Mouse (Mus musculus): ENCODE results near the gene Taf3. TPM values are rescaled to one million over a fixed set of nuclear protein-coding genes. Genes with fewer than 3 reads are reported as not detected.

Taf3 gene
- 10 to 100 TPM; 15.1 to 20.9 TPM for polyA plus RNA-seq (2017; shearing (Covaris generic))

DNA sequence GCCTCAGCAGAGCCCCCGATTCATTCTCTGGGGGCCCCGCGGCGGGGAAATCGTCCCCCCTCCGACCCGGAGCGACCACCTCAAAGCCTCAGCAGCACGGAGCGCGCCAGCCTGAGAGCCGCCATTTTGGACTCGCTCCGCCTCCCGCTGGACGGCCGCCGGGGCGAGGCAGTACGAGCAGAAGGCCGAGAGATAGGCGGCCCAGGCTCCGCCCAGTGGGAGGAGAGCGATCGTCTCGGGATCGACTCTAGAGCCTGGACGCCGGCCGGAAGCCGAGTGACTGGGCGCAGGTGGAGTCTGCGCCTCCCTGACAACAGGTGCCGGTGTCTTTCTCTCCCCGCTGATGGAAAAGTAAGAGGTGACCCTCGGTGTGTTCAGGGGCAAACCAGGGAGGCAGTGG lies at the start of gene Taf3:
Gene Taf3 (minus strand): TSS at position 136 of the 400 bp plus-strand sequence.

GRCm38 (mm10) chr2:10080310-10081010 lies 32.1 kb upstream of the Taf3 start, which contains the start of the genes Atp5c1 and Kin:
TSS of gene Atp5c1 (minus strand) at chr2:10080510.
TSS of gene Kin (plus strand) at chr2:10080593.

GRCm38 (mm10) chr2:9889651-9890183 lies 158.7 kb downstream of the Taf3 start, which contains the start of gene Gata3:
TSS of gene Gata3 (minus strand) at chr2:9890034.

DNA sequence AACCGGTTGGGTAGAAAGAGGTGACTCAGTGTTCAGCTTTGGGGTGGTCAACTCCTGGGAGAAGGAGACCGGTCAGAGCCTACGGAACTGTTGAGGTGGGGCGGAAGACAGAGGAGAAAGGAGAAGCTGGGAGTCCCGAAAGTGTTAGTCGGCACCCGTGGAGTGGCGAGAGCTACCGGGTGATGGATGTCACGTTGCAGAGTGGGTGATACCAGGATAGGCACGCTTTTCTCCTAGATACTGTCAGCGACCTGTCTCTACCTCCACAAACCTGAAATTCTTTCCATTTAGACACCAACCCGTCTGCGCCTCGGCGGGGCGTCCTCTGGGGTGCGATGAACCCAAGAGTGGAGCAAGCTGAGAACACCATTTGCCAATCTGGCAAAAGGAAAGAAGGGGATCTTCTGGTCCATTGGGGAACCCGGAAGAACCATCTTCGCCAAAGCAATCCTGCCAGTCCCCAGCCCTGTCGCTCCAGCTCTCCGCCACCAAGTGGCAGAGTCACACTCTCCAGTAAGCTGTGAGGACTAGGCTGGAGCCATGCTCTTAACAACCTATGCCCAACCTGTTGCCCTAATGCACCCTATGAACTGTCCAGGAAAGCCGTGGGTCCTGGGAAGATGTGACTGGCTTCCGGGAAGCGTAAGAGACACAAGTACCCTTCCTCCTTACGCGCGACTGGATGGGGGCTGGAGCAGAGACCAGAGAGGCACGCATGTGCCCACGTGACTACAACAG lies 159.3 kb downstream of the Taf3 start, which contains the start of gene 9230102O04Rik:
Gene 9230102O04Rik (minus strand): TSS at position 628 of the 738 bp plus-strand sequence.

DNA sequence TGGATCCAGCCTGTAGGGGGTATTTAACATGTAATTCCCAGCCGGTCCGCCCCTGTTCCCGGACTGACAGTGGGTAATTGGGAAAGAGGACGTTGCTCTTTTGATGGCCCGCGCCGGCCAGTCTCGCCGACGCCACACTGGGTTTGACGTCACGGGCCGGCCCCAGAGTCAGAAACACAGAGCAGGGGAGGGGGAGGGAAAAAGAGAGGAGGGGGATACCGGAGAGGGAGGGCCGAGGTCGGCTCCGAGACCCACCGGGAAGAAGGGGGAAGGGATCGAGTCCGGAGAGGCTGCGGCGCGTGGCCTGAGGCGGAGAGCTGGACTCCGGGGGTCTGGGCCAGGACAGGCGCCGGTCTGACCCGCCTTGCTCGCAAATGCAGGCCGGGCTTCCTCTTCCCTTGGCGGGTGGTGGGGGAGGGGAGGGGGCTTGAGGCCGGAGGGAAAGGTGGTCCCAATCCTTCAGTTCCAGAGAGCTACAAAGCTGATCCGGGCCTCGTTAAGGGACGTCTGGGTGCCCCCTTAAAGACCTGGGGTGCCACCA lies 167.3 kb downstream of the Taf3 start, which contains the start of gene 4930412O13Rik:
Gene 4930412O13Rik (plus strand): TSS at position 202 of the 541 bp plus-strand sequence.

Other genes starting within 250 kb of the Taf3 start
- gene 4930412O13Rik, start 167.3 kb downstream of the Taf3 start, polyA plus RNA-seq (2017; shearing (Covaris generic)) = 1 to 10 TPM in 1 of 2 experiments, not detected in 1; 2.0 TPM
- gene 9230102O04Rik, start 159.1 kb downstream of the Taf3 start, polyA plus RNA-seq (2017; shearing (Covaris generic)) = 1 to 10 TPM; 1.3 to 3.3 TPM
- gene Gata3, start 158.6 kb downstream of the Taf3 start, polyA plus RNA-seq (2017; shearing (Covaris generic)) = 100 to 1,000 TPM; 101 to 147 TPM
- 100 to 1,000 TPM; 513 to 606 TPM for gene Atp5c1, start 31.9 kb upstream of the Taf3 start, polyA plus RNA-seq (2017; shearing (Covaris generic))
- 10 to 100 TPM; 36.2 to 40.4 TPM for gene Kin, start 32.0 kb upstream of the Taf3 start, polyA plus RNA-seq (2017; shearing (Covaris generic))
- not detected for gene Itih2, start 82.8 kb upstream of the Taf3 start, polyA plus RNA-seq (2017; shearing (Covaris generic))
- gene Itih5, start 105.0 kb upstream of the Taf3 start, polyA plus RNA-seq (2017; shearing (Covaris generic)) = 10 to 100 TPM; 11.5 to 17.8 TPM

Measured in activated CD4-positive, CD25-positive, alpha-beta regulatory T cell (primary cell).